Mouse (Mus musculus): Measurements from ENCODE around the gene Igfbp2. TPM values are rescaled to one million over a fixed set of nuclear protein-coding genes. Genes with fewer than 3 reads are reported as not detected.

Gene Igfbp2
- polyA plus RNA-seq, 1 experiment from 2014 or later = 87.8 TPM

DNA sequence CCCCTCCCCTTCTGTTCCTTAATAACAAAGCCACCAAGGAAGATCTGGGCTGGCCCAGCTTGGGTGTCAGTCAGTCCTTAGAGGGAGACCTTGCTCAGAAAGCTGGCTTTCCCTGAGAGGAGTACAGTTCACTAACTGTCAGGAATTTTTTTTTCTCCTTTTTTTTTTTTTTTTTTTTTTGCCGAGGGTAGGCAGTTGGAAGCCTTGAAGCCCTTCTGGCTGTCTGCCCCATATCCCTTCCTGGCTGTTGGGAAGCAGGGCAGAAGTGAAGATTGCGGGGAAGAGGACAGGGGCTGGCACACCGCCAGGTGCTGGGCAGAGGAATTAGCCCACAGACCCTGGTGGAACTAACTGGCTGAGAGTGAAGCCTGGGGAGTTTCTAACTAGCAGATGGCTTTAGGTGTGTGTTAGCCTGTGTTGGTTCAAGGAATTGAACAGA, 8.4 kb downstream of the Igfbp2 start:
- no peak overlapping the region for H3K9ac ChIP-seq (ENCODE audit: low read depth, low read length)
- no peak for ATAC-seq (replicated peaks; ENCODE audit: insufficient number of reproducible peaks, low FRiP score, low TSS enrichment)
- H3K27me3 ChIP-seq (ENCODE audit: control insufficient read depth, insufficient read depth, low read length) = no peaks in the 10 kb centered on the region
- no peak overlapping the region for H3K4me3 ChIP-seq (ENCODE audit: low read depth, low read length)
- H3K4me2 ChIP-seq = no peak overlapping the region
- no peaks in the 10 kb centered on the region for H3K36me3 ChIP-seq (ENCODE audit: control insufficient read depth, insufficient read depth, low read length)
- 33% methylated on average over 3 of the region's 3 CpGs for WGBS (ENCODE audit: insufficient replicate concordance)
- H3K9me3 ChIP-seq (replicated peaks; ENCODE audit: control insufficient read depth, low read length) = no peaks in the 10 kb centered on the region
- H3K4me1 ChIP-seq (ENCODE audit: control insufficient read depth, insufficient read depth, low read length) = peaks cover 6% of the 10 kb centered on the region; the same call in 1 of the 2 replicates
- no peak overlapping the region for H3K27ac ChIP-seq (ENCODE audit: low read depth, low read length)

DNA sequence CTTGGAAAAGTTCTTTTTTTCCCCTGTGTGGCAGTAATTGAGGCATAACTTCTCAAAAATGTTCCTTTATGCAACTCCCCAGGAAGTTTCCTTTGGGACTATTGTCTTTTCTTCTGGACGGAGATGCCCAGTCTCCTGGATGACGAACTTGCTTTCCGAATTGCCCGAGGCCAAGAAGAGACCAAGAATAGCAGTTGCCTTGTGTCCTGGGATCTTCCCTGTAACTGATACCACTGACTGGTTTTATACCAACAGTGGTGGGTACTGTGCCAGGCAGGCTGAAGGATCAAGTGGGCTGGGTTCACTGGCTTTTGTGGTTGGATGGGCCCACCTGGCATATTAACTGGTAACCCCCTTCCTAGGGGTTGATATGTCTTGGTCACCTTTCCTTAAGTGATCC, 9.3 kb downstream of the Igfbp2 start:
- 0 out of 2 replicates have a peak, but pooled peaks cover 2% of the 10 kb centered on the region for H3K4me1 ChIP-seq (ENCODE audit: control insufficient read depth, insufficient read depth, low read length)
- WGBS (ENCODE audit: insufficient replicate concordance) = 76% methylated on average over 4 of the region's 4 CpGs
- H3K27ac ChIP-seq (ENCODE audit: low read depth, low read length) = no peak overlapping the region
- H3K27me3 ChIP-seq (ENCODE audit: control insufficient read depth, insufficient read depth, low read length) = no peaks in the 10 kb centered on the region
- no peak overlapping the region for H3K4me2 ChIP-seq
- H3K4me3 ChIP-seq (ENCODE audit: low read depth, low read length) = no peak overlapping the region
- no peak for ATAC-seq (replicated peaks; ENCODE audit: insufficient number of reproducible peaks, low FRiP score, low TSS enrichment)
- H3K9me3 ChIP-seq (replicated peaks; ENCODE audit: control insufficient read depth, low read length) = no peaks in the 10 kb centered on the region
- no peaks in the 10 kb centered on the region for H3K36me3 ChIP-seq (ENCODE audit: control insufficient read depth, insufficient read depth, low read length)
- no peak overlapping the region for H3K9ac ChIP-seq (ENCODE audit: low read depth, low read length)

DNA sequence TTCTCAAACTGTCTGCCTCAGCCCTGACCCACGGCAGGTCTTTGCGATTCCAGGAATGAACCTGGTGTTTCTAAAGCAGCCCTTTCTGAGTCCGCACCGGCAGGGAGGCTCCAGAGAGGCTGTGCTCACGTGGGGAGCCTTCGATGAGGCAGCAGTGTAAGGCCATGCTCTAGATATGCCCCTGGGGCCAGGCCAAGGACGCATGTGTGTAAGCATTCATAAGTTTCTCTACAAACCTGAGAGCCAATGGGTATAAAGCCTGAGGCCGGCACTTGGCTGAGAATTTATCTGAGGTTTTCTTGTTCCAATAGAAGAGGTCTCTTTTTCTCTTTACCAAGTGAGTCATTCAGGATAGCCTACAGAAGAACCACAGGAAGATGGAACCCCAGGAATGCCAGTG, 15.1 kb downstream of the Igfbp2 start:
- 51% methylated on average over 8 of the region's 8 CpGs for WGBS (ENCODE audit: insufficient replicate concordance)

DNA sequence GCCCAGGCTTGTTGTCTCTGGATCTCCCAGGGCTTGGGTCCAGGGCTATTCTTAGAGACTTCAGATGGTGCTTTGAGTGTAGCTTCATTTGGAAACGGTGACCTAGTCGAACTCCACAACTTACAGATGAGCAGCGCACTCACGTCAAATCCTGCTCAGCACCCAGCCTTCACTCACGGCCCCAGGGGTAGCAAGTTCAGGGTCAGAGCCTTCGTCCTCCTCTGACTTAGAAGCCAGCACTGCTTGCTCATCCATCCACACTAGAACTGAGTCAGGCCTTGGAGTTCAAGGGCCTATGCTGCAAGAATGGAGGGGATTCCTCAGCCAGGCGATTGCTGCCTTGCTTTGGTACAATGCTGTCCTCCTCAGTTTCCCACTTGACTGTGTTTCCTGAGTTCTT, 15.5 kb downstream of the Igfbp2 start:
- Histone ChIP-seq H3K27me3 (ENCODE audit: control insufficient read depth, insufficient read depth, low read length) (no peaks in the 10 kb centered on the region), H3K9ac (ENCODE audit: low read depth, low read length) (no peak overlapping the region), H3K27ac (ENCODE audit: low read depth, low read length) (no peak overlapping the region), H3K4me1 (ENCODE audit: control insufficient read depth, insufficient read depth, low read length) (peaks cover 8% of the 10 kb centered on the region), H3K9me3 (replicated peaks; ENCODE audit: control insufficient read depth, low read length) (no peaks in the 10 kb centered on the region), H3K4me3 (ENCODE audit: low read depth, low read length) (no peak overlapping the region), H3K4me2 (no peak overlapping the region), H3K36me3 (ENCODE audit: control insufficient read depth, insufficient read depth, low read length) (no peaks in the 10 kb centered on the region)
- ATAC-seq (replicated peaks; ENCODE audit: insufficient number of reproducible peaks, low FRiP score, low TSS enrichment) = no peak
- WGBS (ENCODE audit: insufficient replicate concordance) = 62% methylated on average over 7 of the region's 7 CpGs

More for the DNA sequence above, 15.1 kb downstream of the Igfbp2 start:
- Histone ChIP-seq H3K4me2 (no peak overlapping the region), H3K4me1 (ENCODE audit: control insufficient read depth, insufficient read depth, low read length) (peaks cover 8% of the 10 kb centered on the region), H3K9me3 (replicated peaks; ENCODE audit: control insufficient read depth, low read length) (no peaks in the 10 kb centered on the region), H3K4me3 (ENCODE audit: low read depth, low read length) (no peak overlapping the region), H3K9ac (ENCODE audit: low read depth, low read length) (no peak overlapping the region), H3K27me3 (ENCODE audit: control insufficient read depth, insufficient read depth, low read length) (no peaks in the 10 kb centered on the region), H3K27ac (ENCODE audit: low read depth, low read length) (no peak overlapping the region), H3K36me3 (ENCODE audit: control insufficient read depth, insufficient read depth, low read length) (no peaks in the 10 kb centered on the region)
- ATAC-seq (replicated peaks; ENCODE audit: insufficient number of reproducible peaks, low FRiP score, low TSS enrichment) = no peak

DNA sequence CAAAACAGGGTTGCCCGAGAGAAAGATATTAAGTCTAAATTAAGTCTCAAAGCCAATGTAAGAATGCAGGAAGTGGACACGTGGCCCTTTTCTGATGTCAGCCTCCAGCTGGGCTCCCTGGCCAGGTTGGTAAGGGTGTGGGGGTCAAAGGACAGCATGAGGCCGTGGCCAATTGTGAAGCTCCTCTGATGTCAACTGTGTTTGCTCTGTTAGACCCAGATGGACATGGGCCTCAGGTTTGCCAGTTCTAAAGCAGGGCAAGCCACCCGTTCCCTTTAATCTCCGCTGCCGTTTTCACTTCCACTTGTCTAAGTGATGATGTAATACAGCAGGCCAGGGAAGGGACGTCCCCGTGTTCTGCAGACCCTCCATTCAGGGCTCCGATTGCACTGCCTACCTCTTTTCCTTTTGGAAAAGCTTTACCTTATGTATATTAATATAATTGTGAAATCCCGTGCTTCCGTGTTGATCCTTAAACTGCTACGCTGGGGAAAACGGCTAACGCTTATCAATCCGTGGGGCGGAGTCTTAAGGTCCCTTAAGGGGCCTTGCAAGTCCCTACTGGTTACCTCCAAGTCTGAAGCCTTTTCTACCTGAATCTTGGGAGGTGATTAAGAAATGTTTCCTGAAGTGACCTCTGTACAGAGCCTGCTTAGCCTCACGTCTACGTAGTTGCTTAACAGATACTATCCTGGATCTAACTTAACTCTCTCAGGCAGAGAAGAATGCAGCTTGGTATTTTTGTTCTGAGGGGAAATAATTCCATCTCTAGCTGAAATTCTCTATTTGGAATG, 18.6 kb downstream of the Igfbp2 start:
- no peak overlapping the region for H3K9ac ChIP-seq (ENCODE audit: low read depth, low read length)
- H3K4me1 ChIP-seq (ENCODE audit: control insufficient read depth, insufficient read depth, low read length) = peaks cover 8% of the 10 kb centered on the region
- WGBS (ENCODE audit: insufficient replicate concordance) = 70% methylated on average over 18 of the region's 18 CpGs
- H3K9me3 ChIP-seq (replicated peaks; ENCODE audit: control insufficient read depth, low read length) = no peaks in the 10 kb centered on the region
- H3K36me3 ChIP-seq (ENCODE audit: control insufficient read depth, insufficient read depth, low read length) = no peaks in the 10 kb centered on the region
- no peak for ATAC-seq (replicated peaks; ENCODE audit: insufficient number of reproducible peaks, low FRiP score, low TSS enrichment)
- H3K4me3 ChIP-seq (ENCODE audit: low read depth, low read length) = no peak overlapping the region
- H3K27me3 ChIP-seq (ENCODE audit: control insufficient read depth, insufficient read depth, low read length) = no peaks in the 10 kb centered on the region
- H3K27ac ChIP-seq (ENCODE audit: low read depth, low read length) = no peak overlapping the region
- no peak overlapping the region for H3K4me2 ChIP-seq

DNA sequence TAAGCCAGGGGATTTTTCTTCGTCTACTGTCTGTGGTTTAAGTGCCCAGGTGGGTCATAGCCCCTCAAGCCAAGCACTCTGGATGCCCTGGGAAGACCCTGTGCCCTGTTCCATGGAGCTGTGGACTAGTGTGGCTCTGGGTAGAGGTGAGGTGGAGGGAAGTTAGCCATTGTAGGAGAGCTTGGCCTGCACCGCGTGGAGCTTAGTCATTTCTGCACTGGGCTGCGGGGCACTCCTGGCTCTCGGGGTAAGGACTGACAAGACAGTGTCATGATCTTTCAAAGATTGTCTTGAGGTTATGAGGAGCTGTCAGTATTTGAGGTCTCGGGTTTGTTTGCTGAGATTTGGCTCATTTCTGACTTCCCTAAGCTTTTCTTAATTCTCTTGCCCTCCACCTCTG, 20.4 kb downstream of the Igfbp2 start:
- H3K27me3 ChIP-seq (ENCODE audit: control insufficient read depth, insufficient read depth, low read length) = no peaks in the 10 kb centered on the region
- H3K4me1 ChIP-seq (ENCODE audit: control insufficient read depth, insufficient read depth, low read length) = peaks cover under 1% of the 10 kb centered on the region; the same call in 1 of the 2 replicates
- no peak overlapping the region for H3K4me2 ChIP-seq
- H3K9ac ChIP-seq (ENCODE audit: low read depth, low read length) = no peak overlapping the region
- ATAC-seq (replicated peaks; ENCODE audit: insufficient number of reproducible peaks, low FRiP score, low TSS enrichment) = no peak
- no peak overlapping the region for H3K4me3 ChIP-seq (ENCODE audit: low read depth, low read length)
- 85% methylated on average over 6 of the region's 6 CpGs for WGBS (ENCODE audit: insufficient replicate concordance)
- no peak overlapping the region for H3K27ac ChIP-seq (ENCODE audit: low read depth, low read length)
- H3K36me3 ChIP-seq (ENCODE audit: control insufficient read depth, insufficient read depth, low read length) = no peaks in the 10 kb centered on the region
- no peaks in the 10 kb centered on the region for H3K9me3 ChIP-seq (replicated peaks; ENCODE audit: control insufficient read depth, low read length)

DNA sequence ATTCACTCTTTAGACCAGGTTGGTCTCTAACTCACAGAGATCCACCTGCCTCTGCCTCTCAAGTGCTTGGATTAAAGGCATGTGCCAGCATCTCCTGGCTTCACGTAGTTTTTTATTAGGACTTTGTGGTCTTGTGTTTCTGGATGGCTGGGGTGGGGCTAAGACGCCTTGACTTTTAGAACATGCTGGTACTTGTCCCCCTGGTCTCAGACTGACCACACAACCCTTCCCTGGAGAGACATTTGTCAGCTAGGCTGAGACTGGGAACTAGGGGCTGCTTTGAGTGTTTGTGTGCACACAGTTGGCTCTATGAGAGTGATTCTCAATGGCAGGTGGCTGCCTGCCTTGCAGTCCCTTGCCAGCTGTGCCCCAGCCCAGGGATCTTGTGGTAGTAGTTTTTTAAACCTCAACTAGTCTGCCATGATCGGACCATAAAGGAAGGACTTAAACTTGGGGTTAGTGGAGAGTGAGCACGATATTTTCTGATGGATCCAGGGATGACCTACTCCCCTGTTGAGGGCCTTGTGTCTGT, 23.6 kb downstream of the Igfbp2 start:
- Histone ChIP-seq H3K27me3 (ENCODE audit: control insufficient read depth, insufficient read depth, low read length) (no peaks in the 10 kb centered on the region), H3K36me3 (ENCODE audit: control insufficient read depth, insufficient read depth, low read length) (no peaks in the 10 kb centered on the region), H3K4me1 (ENCODE audit: control insufficient read depth, insufficient read depth, low read length) (no peaks in the 10 kb centered on the region), H3K4me3 (ENCODE audit: low read depth, low read length) (no peak overlapping the region), H3K4me2 (no peak overlapping the region), H3K9me3 (replicated peaks; ENCODE audit: control insufficient read depth, low read length) (no peaks in the 10 kb centered on the region), H3K27ac (ENCODE audit: low read depth, low read length) (no peak overlapping the region), H3K9ac (ENCODE audit: low read depth, low read length) (no peak overlapping the region)
- WGBS (ENCODE audit: insufficient replicate concordance) = 83% methylated on average over 4 of the region's 4 CpGs
- ATAC-seq (replicated peaks; ENCODE audit: insufficient number of reproducible peaks, low FRiP score, low TSS enrichment) = no peak

DNA sequence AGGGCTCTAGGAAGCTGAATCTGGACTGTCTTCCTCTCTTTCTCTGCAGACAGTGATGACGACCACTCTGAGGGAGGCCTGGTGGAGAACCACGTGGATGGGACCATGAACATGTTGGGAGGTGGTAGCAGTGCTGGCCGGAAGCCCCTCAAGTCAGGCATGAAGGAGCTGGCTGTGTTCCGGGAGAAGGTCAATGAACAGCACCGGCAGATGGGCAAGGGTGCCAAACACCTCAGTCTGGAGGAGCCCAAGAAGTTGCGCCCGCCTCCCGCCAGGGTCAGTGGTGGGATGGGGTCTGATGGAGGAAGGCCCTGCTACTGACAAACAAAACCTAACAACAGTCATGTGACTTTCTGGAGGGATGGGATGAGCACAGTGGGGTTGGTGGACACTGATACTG, 24.7 kb downstream of the Igfbp2 start:
- no peak overlapping the region for H3K27ac ChIP-seq (ENCODE audit: low read depth, low read length)
- 84% methylated on average over 8 of the region's 8 CpGs for WGBS (ENCODE audit: insufficient replicate concordance)
- no peaks in the 10 kb centered on the region for H3K36me3 ChIP-seq (ENCODE audit: control insufficient read depth, insufficient read depth, low read length)
- no peak for ATAC-seq (replicated peaks; ENCODE audit: insufficient number of reproducible peaks, low FRiP score, low TSS enrichment)
- H3K27me3 ChIP-seq (ENCODE audit: control insufficient read depth, insufficient read depth, low read length) = no peaks in the 10 kb centered on the region
- H3K9me3 ChIP-seq (replicated peaks; ENCODE audit: control insufficient read depth, low read length) = no peaks in the 10 kb centered on the region
- no peak overlapping the region for H3K4me3 ChIP-seq (ENCODE audit: low read depth, low read length)
- no peaks in the 10 kb centered on the region for H3K4me1 ChIP-seq (ENCODE audit: control insufficient read depth, insufficient read depth, low read length)
- H3K9ac ChIP-seq (ENCODE audit: low read depth, low read length) = no peak overlapping the region
- H3K4me2 ChIP-seq = no peak overlapping the region

DNA sequence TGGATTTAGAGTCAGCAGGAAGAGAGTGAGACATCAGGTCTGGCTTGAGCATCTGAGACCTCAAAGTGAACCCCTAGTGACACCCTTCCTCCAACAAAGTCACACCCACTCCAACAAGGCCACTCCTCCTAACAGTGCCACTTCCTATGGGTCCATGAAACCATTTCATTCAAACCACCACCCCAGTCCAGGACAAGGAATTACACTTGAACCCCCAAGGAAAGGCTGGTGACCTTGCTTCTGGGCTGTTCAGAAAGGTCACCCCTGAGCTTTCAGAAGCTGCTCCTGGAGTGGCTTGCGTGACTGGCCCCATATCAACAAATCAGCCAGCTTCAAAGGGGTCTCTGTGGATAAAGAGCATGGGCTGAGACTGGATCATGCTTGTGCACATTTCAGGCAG, 29.5 kb downstream of the Igfbp2 start:
- H3K4me2 ChIP-seq = no peak overlapping the region
- H3K4me3 ChIP-seq (ENCODE audit: low read depth, low read length) = no peak overlapping the region
- no peak for ATAC-seq (replicated peaks; ENCODE audit: insufficient number of reproducible peaks, low FRiP score, low TSS enrichment)
- no peak overlapping the region for H3K27ac ChIP-seq (ENCODE audit: low read depth, low read length)
- WGBS (ENCODE audit: insufficient replicate concordance) = 85% methylated on average over 1 of the region's 1 CpGs
- H3K27me3 ChIP-seq (ENCODE audit: control insufficient read depth, insufficient read depth, low read length) = no peaks in the 10 kb centered on the region
- H3K4me1 ChIP-seq (ENCODE audit: control insufficient read depth, insufficient read depth, low read length) = no peaks in the 10 kb centered on the region
- H3K9ac ChIP-seq (ENCODE audit: low read depth, low read length) = no peak overlapping the region
- H3K36me3 ChIP-seq (ENCODE audit: control insufficient read depth, insufficient read depth, low read length) = no peaks in the 10 kb centered on the region
- no peaks in the 10 kb centered on the region for H3K9me3 ChIP-seq (replicated peaks; ENCODE audit: control insufficient read depth, low read length)

Measured in heart, embryonic 11.5 days (tissue).